Mouse (Mus musculus): ENCODE measurements around the gene Krtap10-4.

DNA sequence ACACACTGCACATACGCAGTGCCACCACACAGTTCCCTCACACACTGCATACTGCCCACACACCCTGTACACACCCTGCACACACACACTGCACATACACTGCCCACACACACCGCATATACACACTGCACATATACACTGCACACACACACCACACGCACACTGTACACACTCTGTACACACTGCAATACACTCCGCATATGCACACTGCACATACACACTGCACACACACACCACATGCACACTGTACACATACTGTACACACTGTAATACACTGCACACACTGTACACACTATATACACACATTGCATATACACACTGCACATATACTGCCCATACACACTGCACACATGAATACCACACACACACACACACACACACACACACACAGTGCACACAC is 8.4 kb downstream of the Krtap10-4 start:
- TF ChIP-seq POLR2A (IDR thresholded peaks at IDR 0.05; ENCODE audit: borderline replicate concordance, control insufficient read depth, low read depth, low read length) (no peak), CTCF (IDR thresholded peaks at IDR 0.05; ENCODE audit: control insufficient read depth, insufficient read depth, low read length) (peak; percentile 8; the same call in 1 of the 2 replicates)
